Mouse (Mus musculus) liver, embryonic 16.5 days (tissue): ENCODE data around the gene Pycr2. TPM values are rescaled to one million over a fixed set of nuclear protein-coding genes. Genes with fewer than 3 reads are reported as not detected.
"Not testable (repeated sequence)": the region's sequence is repeated elsewhere in the genome, so short reads cannot be mapped to it uniquely, and the experiment has no call there.

Experiments used
- ATAC-seq: fragments of 200-750 bp; cut with Nextera tagmentation; 2 replicates; pipeline ENCODE4 v1.8.0; 2017; ENCODE audit warnings: low read depth, mild to moderate bottlenecking, moderate number of reproducible peaks, moderate library complexity
- H3K27ac ChIP-seq: fragments of 300-500 bp; sonication (generic); 2 replicates; pipeline ENCODE4 v1.5.1; 2014; ENCODE audit warnings: mild to moderate bottlenecking, low read length
- H3K27me3 ChIP-seq: fragments of 300-500 bp; sonication (generic); 2 replicates; pipeline ENCODE4 v1.6.1; 2014; ENCODE audit warnings: low read depth, low read length, mixed read lengths; ENCODE audit not compliant: control insufficient read depth, insufficient read depth
- H3K36me3 ChIP-seq: fragments of 300-500 bp; sonication (generic); 2 replicates; pipeline ENCODE4 v1.6.1; 2014; ENCODE audit warnings: mild to moderate bottlenecking; ENCODE audit not compliant: control insufficient read depth, insufficient read depth
- H3K4me1 ChIP-seq: fragments of 300-500 bp; sonication (generic); 2 replicates; pipeline ENCODE4 v1.6.1; 2014; ENCODE audit warnings: low read depth, low read length, mixed read lengths; ENCODE audit not compliant: control insufficient read depth
- H3K4me2 ChIP-seq: fragments of 300-500 bp; sonication (generic); 2 replicates; pipeline ENCODE4 v1.6.1; 2014; ENCODE audit warnings: low read depth, low read length, mixed read lengths
- H3K4me3 ChIP-seq: fragments of 300-500 bp; sonication (generic); 2 replicates; pipeline ENCODE4 v1.5.1; 2014; ENCODE audit warnings: low read depth, mild to moderate bottlenecking, low read length
- H3K9ac ChIP-seq: fragments of 300-500 bp; sonication (generic); 2 replicates; pipeline ENCODE4 v1.6.1; 2014; ENCODE audit warnings: low read depth, low read length
- H3K9me3 ChIP-seq: fragments of 300-500 bp; sonication (generic); replicated peaks from 2 replicates; pipeline ENCODE4 v1.6.1; 2016; ENCODE audit warnings: low read length; ENCODE audit not compliant: control insufficient read depth
- WGBS: fragments of 180-500 bp; shearing (Covaris S2); extraction: QIAGEN DNeasy Blood & Tissue Kit; methylation state at CpG from one replicate; pipeline ENCODE4 v1.1.7; 2014; ENCODE audit not compliant: insufficient replicate concordance; 5-methylcytosine and 5-hydroxymethylcytosine counted together
- polyA plus RNA-seq: library from polyadenylated mRNA; unstranded; fragments of >200 nt; fragmentation: Nextera tagmentation; extraction: Ambion mirVana; gene quantifications from 2 replicates; pipeline ENCODE4 v1.2.1, GENCODE M21; 2015

The Pycr2 gene
- polyA plus RNA-seq, 1 experiment from 2014 or later, result 81.2 TPM

- Histone ChIP-seq H3K27me3 (peaks cover 18% of the 10 kb centered on the region), H3K4me3 (no peak overlapping the region), H3K27ac (no peak overlapping the region), H3K9me3 (no peaks in the 10 kb centered on the region), H3K9ac (no peak overlapping the region), H3K4me2 (no peak overlapping the region), H3K4me1 (peaks cover 4% of the 10 kb centered on the region), H3K36me3 (no peaks in the 10 kb centered on the region)
- ATAC-seq, result no peak
- 74% methylated on average over 3 of the region's 3 CpGs for WGBS
Measured at GRCm38 (mm10) chr1:180931106-180931505, 27.0 kb downstream of the Pycr2 start.

- Histone ChIP-seq H3K9ac (no peak overlapping the region), H3K4me1 (peaks cover 19% of the 10 kb centered on the region), H3K4me2 (no peak overlapping the region), H3K27me3 (peaks cover 18% of the 10 kb centered on the region), H3K36me3 (no peaks in the 10 kb centered on the region), H3K4me3 (no peak overlapping the region), H3K9me3 (no peaks in the 10 kb centered on the region), H3K27ac (no peak overlapping the region)
- WGBS, result 45% methylated on average over 6 of the region's 6 CpGs
- ATAC-seq, result no peak
Measured at GRCm38 (mm10) chr1:180933659-180934058, 29.6 kb downstream of the Pycr2 start.

GRCm38 (mm10) chr1:180934467-180935419 is 30.6 kb downstream of the Pycr2 start, which contains the start of gene Lefty1:
TSS of gene Lefty1 (plus strand) at chr1:180935022.
- Histone ChIP-seq H3K36me3 (no peaks in the 10 kb centered on the region), H3K9ac (no peak within 1 kb of the TSS), H3K4me1 (peaks cover 19% of the 10 kb centered on the region), H3K4me2 (no peak within 1 kb of the TSS; the same call in 1 of the 2 replicates), H3K4me3 (no peak within 1 kb of the TSS), H3K27me3 (peaks cover 18% of the 10 kb centered on the region), H3K9me3 (no peaks in the 10 kb centered on the region), H3K27ac (no peak within 1 kb of the TSS)
- no peak for ATAC-seq
- WGBS, result 39% methylated on average over 21 of the region's 21 CpGs

- ATAC-seq, result peak; percentile 96
- peak overlapping the region; percentile 62 for H3K4me3 ChIP-seq
- peaks cover 32% of the 10 kb centered on the region for H3K4me1 ChIP-seq
- peak overlapping the region; percentile 58 for H3K27ac ChIP-seq
- H3K4me2 ChIP-seq, result peak overlapping the region; percentile 79
- H3K9me3 ChIP-seq, H3K36me3 ChIP-seq: not testable (repeated sequence)
- H3K9ac ChIP-seq, result peak overlapping the region; percentile 56
- 1% methylated on average over 32 of the region's 41 CpGs for WGBS
- H3K27me3 ChIP-seq, result peaks cover 18% of the 10 kb centered on the region
Measured at GRCm38 (mm10) chr1:180936610-180937398, 32.7 kb downstream of the Pycr2 start.

- peaks cover 18% of the 10 kb centered on the region for H3K27me3 ChIP-seq
- 64% methylated on average over 13 of the region's 13 CpGs for WGBS
- H3K4me3 ChIP-seq, result peak overlapping the region; percentile 22; the same call in 1 of the 2 replicates
- H3K27ac ChIP-seq, ATAC-seq, H3K9me3 ChIP-seq, H3K36me3 ChIP-seq: not testable (repeated sequence)
- peaks cover 36% of the 10 kb centered on the region for H3K4me1 ChIP-seq
- peak overlapping the region; percentile 79 for H3K4me2 ChIP-seq
- peak overlapping the region; percentile 31; the same call in 1 of the 2 replicates for H3K9ac ChIP-seq
Measured at GRCm38 (mm10) chr1:180937631-180938030, 33.5 kb downstream of the Pycr2 start.

GRCm38 (mm10) chr1:180938781-180939180 is 34.7 kb downstream of the Pycr2 start:
- H3K4me3 ChIP-seq, ATAC-seq, H3K4me2 ChIP-seq, H3K36me3 ChIP-seq, H3K9ac ChIP-seq, H3K9me3 ChIP-seq, H3K27ac ChIP-seq: not testable (repeated sequence)
- Histone ChIP-seq H3K4me1 (peaks cover 48% of the 10 kb centered on the region), H3K27me3 (peaks cover 14% of the 10 kb centered on the region)
- WGBS, result 79% methylated on average over 2 of the region's 2 CpGs

- Histone ChIP-seq H3K9me3 (no peaks in the 10 kb centered on the region), H3K4me2 (peak overlapping the region; percentile 97), H3K4me3 (no peak overlapping the region), H3K27me3 (peaks cover 2% of the 10 kb centered on the region), H3K36me3 (no peaks in the 10 kb centered on the region), H3K9ac (peak overlapping the region; percentile 87), H3K4me1 (peaks cover 66% of the 10 kb centered on the region), H3K27ac (peak overlapping the region; percentile 83; the same call in 1 of the 2 replicates)
- WGBS, result 65% methylated on average over 7 of the region's 7 CpGs
- ATAC-seq, result no peak
Measured at GRCm38 (mm10) chr1:180940776-180941460, 36.8 kb downstream of the Pycr2 start.

- Histone ChIP-seq H3K4me2 (peak overlapping the region; percentile 97), H3K9ac (peak overlapping the region; percentile 87), H3K27me3 (no peaks in the 10 kb centered on the region), H3K4me3 (peak overlapping the region; percentile 88), H3K9me3 (no peaks in the 10 kb centered on the region), H3K36me3 (peaks cover 2% of the 10 kb centered on the region; the same call in 1 of the 2 replicates), H3K4me1 (peaks cover 68% of the 10 kb centered on the region), H3K27ac (peak overlapping the region; percentile 83)
- ATAC-seq, result peak; percentile 5; the same call in 1 of the 2 replicates
- WGBS, result 5% methylated on average over 18 of the region's 18 CpGs
Measured at GRCm38 (mm10) chr1:180941726-180942125, 37.6 kb downstream of the Pycr2 start.
